Mouse (Mus musculus) MEL (cell line): ENCODE results near the gene Dapp1. TPM values are rescaled to one million over a fixed set of nuclear protein-coding genes. Genes with fewer than 3 reads are reported as not detected.
"Not testable (repeated sequence)": the region's sequence is repeated elsewhere in the genome, so short reads cannot be mapped to it uniquely, and the experiment has no call there.

Source experiments
- DNase-seq: peaks from one replicate; pipeline ENCODE4 v3.0.0; 2011; ENCODE audit warnings: low read depth, low spot score
- H3K27ac ChIP-seq: 2 replicates; pipeline ENCODE4 v1.5.1; 2012; ENCODE audit warnings: low read depth, mild to moderate bottlenecking, control low read depth, low read length, moderate library complexity; ENCODE audit not compliant: control insufficient read depth
- H3K27me3 ChIP-seq, 2 experiments: fragments of 150-350 bp in 1 of 2; sonication (generic) in 1 of 2; 2 replicates each; pipeline ENCODE4 v1.6.1; 2012; ENCODE audit warnings: low read length in 2 of 2, mild to moderate bottlenecking in 2 of 2, improper control_type of control experiment in 1 of 2, moderate library complexity in 1 of 2; ENCODE audit not compliant: insufficient read depth in 2 of 2, control insufficient read depth in 1 of 2
- H3K36me3 ChIP-seq, 2 experiments: 2 replicates each; pipeline ENCODE4 v1.6.1; 2012 to 2014; ENCODE audit warnings: low read length in 2 of 2, improper control_type of control experiment in 1 of 2, inconsistent platforms in 1 of 2, mild to moderate bottlenecking in 1 of 2; ENCODE audit not compliant: insufficient read depth in 2 of 2, control insufficient read depth in 1 of 2
- H3K4me1 ChIP-seq, 2 experiments: fragments of 150-350 bp in 1 of 2; sonication (generic) in 1 of 2; 2 replicates each; pipeline ENCODE4 v1.6.1; 2012; ENCODE audit warnings: low read length in 2 of 2, improper control_type of control experiment in 1 of 2, mild to moderate bottlenecking in 1 of 2; ENCODE audit not compliant: insufficient read depth in 2 of 2, control insufficient read depth in 1 of 2
- H3K4me3 ChIP-seq, 2 experiments: fragments of 150-350 bp in 1 of 2; sonication (generic) in 1 of 2; 2 replicates each; pipeline ENCODE4 v1.5.1; 2012; ENCODE audit warnings: low read depth in 2 of 2, low read length in 2 of 2, mild to moderate bottlenecking in 2 of 2, moderate library complexity in 2 of 2, control low read depth in 1 of 2, improper control_type of control experiment in 1 of 2; ENCODE audit not compliant: control insufficient read depth in 1 of 2, insufficient read depth in 1 of 2
- H3K79me2 ChIP-seq: 2 replicates; pipeline ENCODE4 v1.6.1; 2012; ENCODE audit warnings: mild to moderate bottlenecking, low read length, moderate library complexity; ENCODE audit not compliant: control insufficient read depth, poor library complexity, insufficient read depth
- H3K9ac ChIP-seq: 2 replicates; pipeline ENCODE4 v1.6.1; 2012; ENCODE audit warnings: low read depth, mild to moderate bottlenecking, control low read depth, low read length, moderate library complexity; ENCODE audit not compliant: control insufficient read depth, poor library complexity, severe bottlenecking
- H3K9me3 ChIP-seq: fragments of 150-350 bp; sonication (generic); replicated peaks from 2 replicates; pipeline ENCODE4 v1.6.1; 2012; ENCODE audit warnings: mild to moderate bottlenecking, low read length, improper control_type of control experiment, moderate library complexity; ENCODE audit not compliant: insufficient read depth
- BHLHE40 ChIP-seq: IDR thresholded peaks from 2 replicates; pipeline ENCODE4 v1.6.1; 2012; ENCODE audit warnings: low read depth, mild to moderate bottlenecking, inconsistent platforms, low read length, improper control_type of control experiment, borderline replicate concordance
- CHD1 ChIP-seq: IDR thresholded peaks from 2 replicates; pipeline ENCODE4 v1.6.1; 2012; ENCODE audit warnings: low read depth, mild to moderate bottlenecking, inconsistent platforms, low read length, improper control_type of control experiment
- CTCF ChIP-seq, 3 experiments: IDR thresholded peaks in 2 of 3; conservative IDR thresholded peaks in 1 of 3; 2 replicates each; pipeline ENCODE4 v1.5.1; 2011 to 2012; ENCODE audit warnings: low read length in 3 of 3, low read depth in 2 of 3, mild to moderate bottlenecking in 2 of 3, improper control_type of control experiment in 1 of 3, inconsistent platforms in 1 of 3, mixed read lengths in 1 of 3, moderate library complexity in 1 of 3; ENCODE audit not compliant: control insufficient read depth in 1 of 3, insufficient read depth in 1 of 3, poor library complexity in 1 of 3, severe bottlenecking in 1 of 3
- ETS1 ChIP-seq: IDR thresholded peaks from 2 replicates; pipeline ENCODE4 v1.6.1; 2012; ENCODE audit warnings: low read depth, mild to moderate bottlenecking, inconsistent platforms, low read length, improper control_type of control experiment, moderate library complexity
- HCFC1 ChIP-seq: IDR thresholded peaks from 2 replicates; pipeline ENCODE4 v1.6.1; 2012; ENCODE audit warnings: low read depth, mild to moderate bottlenecking, inconsistent platforms, low read length, improper control_type of control experiment, moderate library complexity
- JUND ChIP-seq: IDR thresholded peaks from 2 replicates; pipeline ENCODE4 v1.6.1; 2011; ENCODE audit warnings: low read depth, mild to moderate bottlenecking, improper control_type of control experiment, low read length
- KAT2A ChIP-seq: conservative IDR thresholded peaks from 2 replicates; pipeline ENCODE4 v1.6.1; 2012; ENCODE audit warnings: low read depth, low read length, improper control_type of control experiment, inconsistent platforms
- MAX ChIP-seq: IDR thresholded peaks from 2 replicates; pipeline ENCODE4 v1.6.1; 2011; ENCODE audit warnings: low read length, improper control_type of control experiment
- MYB ChIP-seq: IDR thresholded peaks from 2 replicates; pipeline ENCODE4 v1.6.1; 2011; ENCODE audit warnings: mild to moderate bottlenecking, low read depth, low read length, improper control_type of control experiment
- NELFE ChIP-seq: IDR thresholded peaks from 2 replicates; pipeline ENCODE4 v1.6.1; 2011; ENCODE audit warnings: low read depth, low read length, improper control_type of control experiment
- NRF1 ChIP-seq: IDR thresholded peaks from 2 replicates; pipeline ENCODE4 v1.6.1; 2014; ENCODE audit warnings: low read depth, mild to moderate bottlenecking, inconsistent platforms, low read length, improper control_type of control experiment, moderate library complexity; ENCODE audit not compliant: poor library complexity, insufficient read depth, severe bottlenecking
- POLR2A ChIP-seq, 2 experiments: IDR thresholded peaks; 2 replicates each; pipeline ENCODE4 v1.6.1; 2011 to 2012; ENCODE audit warnings: low read length in 2 of 2, mild to moderate bottlenecking in 2 of 2, control low read depth in 1 of 2, improper control_type of control experiment in 1 of 2, low read depth in 1 of 2, moderate library complexity in 1 of 2; ENCODE audit not compliant: control insufficient read depth in 1 of 2, insufficient read depth in 1 of 2, poor library complexity in 1 of 2
- POLR2AphosphoS5 ChIP-seq: IDR thresholded peaks from 2 replicates; pipeline ENCODE4 v1.6.1; 2012; ENCODE audit warnings: low read depth, borderline replicate concordance, mild to moderate bottlenecking, inconsistent platforms, low read length, moderate library complexity, mixed read lengths
- RAD21 ChIP-seq: IDR thresholded peaks from 2 replicates; pipeline ENCODE4 v1.6.1; 2011; ENCODE audit warnings: mild to moderate bottlenecking, low read depth, low read length, improper control_type of control experiment
- TBP ChIP-seq: IDR thresholded peaks from 2 replicates; pipeline ENCODE4 v1.8.0; 2011; ENCODE audit warnings: low read depth, low read length, improper control_type of control experiment
- UBTF ChIP-seq: IDR thresholded peaks from 2 replicates; pipeline ENCODE4 v1.6.1; 2012; ENCODE audit warnings: low read depth, mild to moderate bottlenecking, inconsistent platforms, low read length, improper control_type of control experiment, moderate library complexity, borderline replicate concordance; ENCODE audit not compliant: insufficient read depth
- ZMIZ1 ChIP-seq: IDR thresholded peaks from 2 replicates; pipeline ENCODE4 v1.6.1; 2012; ENCODE audit warnings: low read depth, mild to moderate bottlenecking, inconsistent platforms, low read length, improper control_type of control experiment, moderate library complexity
- ZNF384 ChIP-seq: IDR thresholded peaks from 2 replicates; pipeline ENCODE4 v1.6.1; 2012; ENCODE audit warnings: low read depth, mild to moderate bottlenecking, inconsistent platforms, low read length, improper control_type of control experiment
- polyA plus RNA-seq, 2 experiments: library from polyadenylated mRNA; stranded (reverse) in 1 of 2; unstranded in 1 of 2; fragments of >175 nt in 1 of 2; fragments of >200 nt in 1 of 2; gene quantifications; 2 replicates each; pipeline versions ENCODE4 v1.2.1 to v1.2.4; 2012; ENCODE audit warnings: low replicate concordance in 2 of 2, low read depth in 1 of 2; ENCODE audit not compliant: insufficient read length in 2 of 2, insufficient read depth in 1 of 2, missing spikeins in 1 of 2
- total RNA-seq: library from RNA; depleted of rRNA; stranded (reverse); fragments of 300-350 nt; gene quantifications from 2 replicates; pipeline ENCODE4 v1.2.3, GENCODE M21; 2012

Gene Dapp1
- total and polyA plus RNA-seq, 3 experiments = 45.7 to 91.5 (median 67.3) TPM

- TF ChIP-seq HCFC1 = peak; percentile 90
- no peak for TF ChIP-seq UBTF
- TF ChIP-seq CHD1 = no peak
Measured at GRCm38 (mm10) chr3:137918172-137918931, 63.0 kb downstream of the Dapp1 start, which contains the start of gene Lamtor3 (continued).

DNA sequence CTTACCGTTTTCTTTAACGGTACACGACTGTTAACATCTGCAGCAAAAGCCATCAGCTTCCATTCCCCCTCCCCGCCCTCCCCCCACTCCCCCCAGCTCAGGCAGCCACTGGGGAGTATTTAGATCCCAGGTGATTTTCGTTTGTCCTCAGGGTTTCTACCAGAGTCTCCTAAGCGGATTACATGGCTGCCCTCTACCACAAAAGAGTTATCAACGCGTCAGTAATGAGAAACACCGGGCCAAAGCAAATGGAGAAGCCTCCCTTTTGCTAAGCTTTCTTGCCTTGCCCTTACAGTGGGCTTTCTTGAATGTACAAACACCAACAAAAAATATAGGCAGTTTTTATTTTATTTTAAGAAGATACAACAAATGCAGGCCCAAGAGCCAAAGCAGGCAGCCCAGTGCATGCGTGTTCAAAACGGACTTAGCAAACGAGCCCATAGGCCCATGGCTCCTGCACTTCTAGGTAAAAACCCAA, 63.6 kb downstream of the Dapp1 start:
- Histone ChIP-seq H3K27me3 (no peaks in the 10 kb centered on the region), H3K79me2 (peaks cover 16% of the 10 kb centered on the region), H3K36me3 (peaks cover 8 to 23% of the 10 kb centered on the region in 2 experiments), H3K27ac (peak overlapping the region; percentile 82), H3K9me3 (no peaks in the 10 kb centered on the region), H3K4me1 (peaks cover 5 to 8% of the 10 kb centered on the region in 2 experiments), H3K9ac (peak overlapping the region; percentile 82), H3K4me3 (peak overlapping the region; percentile 52 to 76)
- no peak for DNase-seq
- TF ChIP-seq CTCF (IDR thresholded peaks at IDR 0.05 in 2 of 3, conservative IDR thresholded peaks at IDR 0.05 in 1 of 3; ENCODE audit: control insufficient read depth in 1 of 3, insufficient read depth in 1 of 3, low read depth in 2 of 3, low read length in 3 of 3, poor library complexity in 1 of 3, severe bottlenecking in 1 of 3) (no peak), UBTF (no peak), NELFE (no peak), NRF1 (no peak), ZMIZ1 (no peak), TBP (no peak), JUND (no peak), KAT2A (no peak), MYB (no peak), POLR2AphosphoS5 (no peak), ETS1 (no peak), POLR2A (IDR thresholded peaks at IDR 0.05; ENCODE audit: control insufficient read depth in 1 of 2, insufficient read depth in 1 of 2, low read depth in 1 of 2, low read length in 2 of 2, poor library complexity in 1 of 2) (no peak), RAD21 (no peak), MAX (no peak), BHLHE40 (no peak)

DNA sequence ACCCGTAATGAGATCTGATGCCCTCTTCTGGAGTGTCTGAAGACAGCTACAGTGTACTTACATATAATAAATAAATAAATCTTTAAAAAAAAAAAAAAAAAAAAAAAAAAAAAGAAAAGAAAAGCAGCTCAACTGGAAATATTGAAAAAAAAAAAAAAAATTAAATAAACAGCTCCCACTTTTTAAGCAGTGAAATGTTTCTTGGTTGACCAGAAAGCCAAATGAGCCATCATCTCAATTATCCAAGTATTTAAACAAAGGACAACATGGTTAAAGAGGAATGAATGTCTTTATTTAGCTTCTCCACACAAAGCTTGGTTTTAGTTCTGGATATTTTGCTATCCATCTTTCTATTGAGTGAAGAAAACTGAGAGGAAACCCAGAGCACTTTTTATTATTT, 66.8 kb downstream of the Dapp1 start:
- not testable (repeated sequence) for DNase-seq, H3K9me3 ChIP-seq, H3K9ac ChIP-seq, H3K27me3 ChIP-seq, H3K4me1 ChIP-seq, H3K27ac ChIP-seq, H3K4me3 ChIP-seq
- Histone ChIP-seq H3K36me3 (peaks cover 0 to 13% of the 10 kb centered on the region in 2 experiments; a peak in 2 of 4 replicates), H3K79me2 (peaks cover 11% of the 10 kb centered on the region)
- peak; percentile 57 for TF ChIP-seq ZNF384
